Mouse (Mus musculus) lung, embryonic 15.5 days (tissue): ENCODE measurements at regions not wholly inside any gene's neighbourhood (a gene's known extent, or its start where the extent isn't known, plus 50 kb on each side); places are given as distances from the start of the nearest gene placed in this dataset.
A peak's percentile ranks its signal among the peaks of the same experiment; 100 is the strongest.

Experiments used
- ATAC-seq: fragments of 200-750 bp; cut with Nextera tagmentation; 2 replicates; pipeline ENCODE4 v1.8.0; 2017; ENCODE audit warnings: moderate number of reproducible peaks, borderline replicate concordance; ENCODE audit not compliant: low FRiP score, low TSS enrichment; ENCODE audit errors: extremely low read depth
- H3K27ac ChIP-seq: fragments of 300-500 bp; sonication (generic); 2 replicates; pipeline ENCODE4 v1.5.1; 2015; ENCODE audit warnings: moderate library complexity, mild to moderate bottlenecking, inconsistent platforms
- H3K27me3 ChIP-seq: fragments of 300-500 bp; sonication (generic); 2 replicates; pipeline ENCODE4 v1.6.1; 2015; ENCODE audit warnings: inconsistent platforms
- H3K36me3 ChIP-seq: fragments of 300-500 bp; sonication (generic); 2 replicates; pipeline ENCODE4 v1.6.1; 2015; ENCODE audit warnings: inconsistent platforms
- H3K4me1 ChIP-seq: fragments of 300-500 bp; sonication (generic); 2 replicates; pipeline ENCODE4 v1.6.1; 2015; ENCODE audit warnings: inconsistent platforms
- H3K4me2 ChIP-seq: fragments of 300-500 bp; sonication (generic); 2 replicates; pipeline ENCODE4 v1.6.1; 2015; ENCODE audit warnings: inconsistent platforms, mild to moderate bottlenecking, moderate library complexity
- H3K4me3 ChIP-seq: fragments of 300-500 bp; sonication (generic); 2 replicates; pipeline ENCODE4 v1.5.1; 2015; ENCODE audit warnings: mild to moderate bottlenecking, inconsistent platforms
- H3K9ac ChIP-seq: fragments of 300-500 bp; sonication (generic); 2 replicates; pipeline ENCODE4 v1.6.1; 2015; ENCODE audit warnings: inconsistent platforms
- H3K9me3 ChIP-seq: fragments of 300-500 bp; sonication (generic); 2 replicates; pipeline ENCODE4 v1.6.1; 2016; ENCODE audit warnings: inconsistent platforms
- whole genome bisulfite sequencing: fragments of 180-500 bp; shearing (Covaris S2); methylation state at CpG from one replicate; pipeline ENCODE4 v1.1.7; 2015; 5-methylcytosine and 5-hydroxymethylcytosine counted together

DNA sequence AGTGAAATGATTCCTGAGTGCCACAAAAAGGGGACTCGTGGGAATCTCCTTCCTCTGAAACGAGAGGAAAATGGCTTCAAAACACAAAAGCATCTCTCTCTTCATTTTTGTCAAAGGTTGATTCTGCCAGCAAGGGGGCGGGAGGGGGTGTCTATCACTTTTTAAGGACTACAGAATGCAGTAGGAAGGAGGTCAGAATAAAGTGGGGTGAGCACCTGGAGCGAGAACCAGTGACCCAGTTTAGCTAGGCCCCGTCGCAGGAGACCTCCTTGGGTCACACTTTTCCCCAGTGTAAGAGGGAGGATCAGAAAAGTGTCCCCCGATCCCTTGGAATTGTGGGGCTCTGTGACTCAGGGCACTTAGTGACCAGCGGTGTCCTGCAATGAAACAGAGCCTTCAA, 133.1 kb downstream of the Tgfb2 start:
- Histone ChIP-seq H3K27ac (no peak overlapping the region), H3K9me3 (no peaks in the 10 kb centered on the region), H3K4me3 (no peak overlapping the region), H3K27me3 (peaks cover 5% of the 10 kb centered on the region; the same call in 1 of the 2 replicates), H3K4me2 (no peak overlapping the region), H3K4me1 (0 out of 2 replicates have a peak, but pooled peaks cover 3% of the 10 kb centered on the region), H3K9ac (no peak overlapping the region), H3K36me3 (no peaks in the 10 kb centered on the region)
- 89% methylated on average over 8 of the region's 8 CpGs for WGBS
- no peak for ATAC-seq

DNA sequence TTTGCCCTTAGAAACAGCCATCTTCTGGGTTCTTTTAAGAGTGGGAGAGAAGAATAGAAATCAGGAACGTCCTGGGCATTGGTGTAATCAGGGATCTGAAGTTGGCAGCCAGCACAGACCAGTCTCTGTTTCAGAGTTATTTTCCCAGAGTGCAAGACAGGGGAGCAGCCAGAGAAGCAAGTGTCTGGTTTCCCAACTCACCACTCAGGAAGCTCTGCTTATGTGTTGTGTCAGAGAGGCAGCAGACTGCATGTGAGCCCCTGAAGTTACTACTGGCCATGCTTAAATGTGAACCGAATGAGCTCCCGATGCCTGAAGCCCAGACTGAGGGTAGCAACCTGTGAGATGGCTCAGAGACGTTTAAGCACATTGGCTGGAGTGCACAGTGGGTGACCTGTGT, 133.7 kb downstream of the Tgfb2 start:
- H3K36me3 ChIP-seq = no peaks in the 10 kb centered on the region
- H3K27me3 ChIP-seq = no peaks in the 10 kb centered on the region
- H3K4me2 ChIP-seq = no peak overlapping the region
- no peak overlapping the region for H3K4me3 ChIP-seq
- no peaks in the 10 kb centered on the region for H3K9me3 ChIP-seq
- ATAC-seq = no peak
- H3K27ac ChIP-seq = no peak overlapping the region
- WGBS = 58% methylated on average over 4 of the region's 4 CpGs
- peaks cover 7% of the 10 kb centered on the region; the same call in 1 of the 2 replicates for H3K4me1 ChIP-seq
- H3K9ac ChIP-seq = no peak overlapping the region

GRCm38 (mm10) chr1:186568496-186568895, 137.3 kb downstream of the Tgfb2 start:
- no peak overlapping the region for H3K4me3 ChIP-seq
- H3K4me2 ChIP-seq = no peak overlapping the region
- H3K9ac ChIP-seq = no peak overlapping the region
- 79% methylated on average over 4 of the region's 4 CpGs for WGBS
- H3K4me1 ChIP-seq = peaks cover 9% of the 10 kb centered on the region; the same call in 1 of the 2 replicates
- no peaks in the 10 kb centered on the region for H3K36me3 ChIP-seq
- no peak for ATAC-seq
- H3K27ac ChIP-seq = no peak overlapping the region
- H3K27me3 ChIP-seq = no peaks in the 10 kb centered on the region
- no peaks in the 10 kb centered on the region for H3K9me3 ChIP-seq

- 34% methylated on average over 6 of the region's 6 CpGs for WGBS
- no peak for ATAC-seq
- H3K9ac ChIP-seq = no peak overlapping the region
- H3K4me2 ChIP-seq = no peak overlapping the region
- peaks cover 9% of the 10 kb centered on the region; the same call in 1 of the 2 replicates for H3K4me1 ChIP-seq
- no peaks in the 10 kb centered on the region for H3K36me3 ChIP-seq
- H3K9me3 ChIP-seq = no peaks in the 10 kb centered on the region
- no peak overlapping the region for H3K27ac ChIP-seq
- no peak overlapping the region for H3K4me3 ChIP-seq
- no peaks in the 10 kb centered on the region for H3K27me3 ChIP-seq
Observed at GRCm38 (mm10) chr1:186568076-186568475, 137.7 kb downstream of the Tgfb2 start.

DNA sequence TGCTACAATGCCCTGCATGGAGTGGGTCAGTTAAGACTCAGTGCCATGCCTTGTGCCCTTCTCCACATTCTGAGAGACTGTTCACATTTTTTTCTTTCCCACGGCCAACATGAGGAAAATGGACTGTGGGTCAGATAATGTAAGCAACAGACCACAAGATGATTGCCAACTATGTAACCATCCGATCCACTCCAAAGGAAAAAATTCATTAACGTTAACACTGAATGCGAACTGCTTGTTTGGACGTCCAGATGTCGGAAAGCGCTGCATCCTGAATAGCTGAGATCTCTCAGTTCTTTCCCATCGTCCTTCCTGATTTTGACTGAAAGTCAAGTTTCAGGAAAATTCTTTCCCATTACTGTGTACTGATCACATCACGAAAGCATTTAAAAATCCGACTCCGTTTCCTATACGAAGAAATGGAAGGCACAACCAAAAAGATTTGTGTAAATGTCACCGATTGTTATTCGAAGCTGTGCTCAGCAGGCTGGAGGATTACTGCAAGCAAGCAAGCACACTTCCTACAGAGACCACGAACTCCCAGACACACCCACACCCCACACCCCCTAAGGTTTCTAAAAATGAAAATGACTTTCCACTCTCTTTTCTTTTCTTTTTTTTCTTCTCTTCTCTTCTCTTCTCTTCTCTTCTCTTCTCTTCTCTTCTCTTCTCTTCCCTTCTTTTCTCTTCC, 138.5 kb downstream of the Tgfb2 start:
- Histone ChIP-seq H3K4me2 (peak overlapping the region; percentile 35), H3K27me3 (no peaks in the 10 kb centered on the region), H3K27ac (0 out of 2 replicates have a peak overlapping the region, but pooled peaks have one; percentile 15), H3K9me3 (no peaks in the 10 kb centered on the region), H3K36me3 (no peaks in the 10 kb centered on the region), H3K9ac (no peak overlapping the region), H3K4me1 (peaks cover 9% of the 10 kb centered on the region; the same call in 1 of the 2 replicates), H3K4me3 (no peak overlapping the region)
- ATAC-seq = no peak
- 19% methylated on average over 15 of the region's 15 CpGs for WGBS

- Histone ChIP-seq H3K4me2 (no peak overlapping the region), H3K9ac (no peak overlapping the region), H3K4me1 (peaks cover 2% of the 10 kb centered on the region; the same call in 1 of the 2 replicates), H3K36me3 (no peaks in the 10 kb centered on the region), H3K27ac (no peak overlapping the region), H3K27me3 (no peaks in the 10 kb centered on the region), H3K4me3 (no peak overlapping the region), H3K9me3 (no peaks in the 10 kb centered on the region)
- 75% methylated on average over 3 of the region's 3 CpGs for WGBS
- ATAC-seq = no peak
Observed at GRCm38 (mm10) chr1:186562027-186562426, 143.8 kb downstream of the Tgfb2 start.

GRCm38 (mm10) chr1:186555441-186555975, 150.3 kb downstream of the Tgfb2 start:
- no peak; the same call in 1 of the 2 replicates for ATAC-seq
- Histone ChIP-seq H3K9ac (no peak overlapping the region), H3K27ac (peak overlapping the region; percentile 35), H3K4me3 (no peak overlapping the region), H3K9me3 (no peaks in the 10 kb centered on the region), H3K36me3 (no peaks in the 10 kb centered on the region), H3K4me1 (peaks cover 3% of the 10 kb centered on the region; the same call in 1 of the 2 replicates), H3K27me3 (no peaks in the 10 kb centered on the region), H3K4me2 (no peak overlapping the region)
- 11% methylated on average over 6 of the region's 6 CpGs for WGBS

DNA sequence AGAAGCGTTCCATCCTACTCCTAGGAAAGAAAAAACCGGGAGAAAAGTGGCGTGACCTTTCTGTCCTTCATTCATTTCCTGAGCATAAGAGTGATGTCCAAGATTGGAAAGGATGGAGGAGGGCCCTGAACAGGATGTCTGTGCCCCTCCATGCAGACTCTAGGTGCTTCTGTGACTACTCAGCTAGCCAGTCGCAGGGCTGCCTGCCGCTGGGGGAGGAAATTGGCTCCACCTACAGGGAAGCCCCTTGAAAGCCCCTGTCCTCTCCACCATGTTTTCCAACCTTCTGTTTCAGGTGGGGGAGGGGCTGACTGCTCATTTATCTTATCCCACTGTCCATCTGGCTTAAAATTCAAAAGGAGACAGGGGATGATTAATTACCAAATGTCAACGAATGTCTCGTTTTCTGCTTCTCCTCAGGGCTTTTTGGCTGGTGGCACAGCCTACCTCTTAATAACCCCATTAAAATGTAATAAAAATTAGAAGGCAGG, 151.2 kb downstream of the Tgfb2 start:
- Histone ChIP-seq H3K9ac (no peak overlapping the region), H3K4me2 (no peak overlapping the region), H3K27ac (no peak overlapping the region), H3K9me3 (no peaks in the 10 kb centered on the region), H3K4me3 (no peak overlapping the region), H3K27me3 (no peaks in the 10 kb centered on the region), H3K4me1 (peaks cover 3% of the 10 kb centered on the region; the same call in 1 of the 2 replicates), H3K36me3 (no peaks in the 10 kb centered on the region)
- WGBS = 51% methylated on average over 7 of the region's 7 CpGs
- no peak for ATAC-seq

DNA sequence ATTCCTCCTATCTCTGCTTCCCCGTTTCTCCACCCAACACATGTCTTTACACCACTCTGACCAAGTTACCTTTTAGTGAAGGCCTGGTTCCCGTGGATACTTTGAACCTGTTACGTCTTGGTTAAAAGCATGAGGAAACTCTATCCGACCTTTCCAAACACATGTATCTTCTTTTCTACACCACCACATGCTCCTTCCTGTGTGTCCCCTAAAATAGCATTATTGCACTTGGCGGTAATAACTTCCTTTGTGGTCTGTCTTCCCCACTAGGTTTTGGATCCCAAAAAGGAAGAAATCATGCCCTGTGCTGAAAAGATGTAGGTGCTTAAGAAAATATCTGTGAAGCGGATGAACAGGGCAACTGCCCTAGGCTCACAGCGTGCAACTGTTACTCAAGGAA, 153.1 kb downstream of the Tgfb2 start:
- H3K36me3 ChIP-seq = no peaks in the 10 kb centered on the region
- H3K9ac ChIP-seq = no peak overlapping the region
- WGBS = 85% methylated on average over 7 of the region's 7 CpGs

GRCm38 (mm10) chr1:186550265-186550885, 155.4 kb downstream of the Tgfb2 start:
- no peak overlapping the region for H3K4me3 ChIP-seq
- no peaks in the 10 kb centered on the region for H3K36me3 ChIP-seq
- ATAC-seq = no peak
- no peak overlapping the region for H3K9ac ChIP-seq
- no peak overlapping the region for H3K27ac ChIP-seq
- no peak overlapping the region for H3K4me2 ChIP-seq
- WGBS = 88% methylated on average over 7 of the region's 7 CpGs
- no peaks in the 10 kb centered on the region for H3K9me3 ChIP-seq
- H3K27me3 ChIP-seq = no peaks in the 10 kb centered on the region
- H3K4me1 ChIP-seq = 0 out of 2 replicates have a peak, but pooled peaks cover 2% of the 10 kb centered on the region

More for the DNA sequence above, 153.1 kb downstream of the Tgfb2 start:
- no peak overlapping the region for H3K4me2 ChIP-seq
- no peaks in the 10 kb centered on the region for H3K27me3 ChIP-seq
- ATAC-seq = no peak
- H3K4me1 ChIP-seq = peaks cover 3% of the 10 kb centered on the region; the same call in 1 of the 2 replicates
- H3K27ac ChIP-seq = no peak overlapping the region
- no peaks in the 10 kb centered on the region for H3K9me3 ChIP-seq
- H3K4me3 ChIP-seq = no peak overlapping the region

DNA sequence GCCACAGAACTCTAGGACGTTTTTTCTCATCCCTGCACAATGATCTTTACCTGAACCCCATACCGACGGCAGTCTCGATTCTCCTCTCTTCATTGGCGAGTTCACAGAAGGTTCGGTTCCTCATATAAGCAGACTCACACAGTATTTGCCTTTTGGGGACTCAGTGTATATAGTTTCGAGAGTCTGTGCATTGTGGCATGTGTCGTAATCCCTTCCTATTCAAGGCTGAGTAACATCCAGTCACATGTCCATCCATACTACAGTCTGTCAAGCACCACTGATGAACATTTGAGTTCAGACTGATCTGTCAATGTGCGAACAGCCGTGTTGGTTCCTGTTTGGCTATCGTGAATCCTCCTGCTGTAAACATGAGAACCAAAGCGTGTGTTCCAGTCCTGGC, 156.6 kb downstream of the Tgfb2 start:
- H3K4me3 ChIP-seq = no peak overlapping the region
- H3K27me3 ChIP-seq = no peaks in the 10 kb centered on the region
- no peaks in the 10 kb centered on the region for H3K36me3 ChIP-seq
- WGBS = 89% methylated on average over 12 of the region's 12 CpGs
- H3K4me1 ChIP-seq = 0 out of 2 replicates have a peak, but pooled peaks cover 2% of the 10 kb centered on the region
- H3K27ac ChIP-seq = no peak overlapping the region
- H3K9me3 ChIP-seq = no peaks in the 10 kb centered on the region
- ATAC-seq = no peak
- no peak overlapping the region for H3K9ac ChIP-seq
- H3K4me2 ChIP-seq = no peak overlapping the region
